Mouse (Mus musculus): ENCODE data around the gene Galnt10. TPM values are rescaled to one million over a fixed set of nuclear protein-coding genes. Genes with fewer than 3 reads are reported as not detected.
A peak's percentile ranks its signal among the peaks of the same experiment; 100 is the strongest.

Galnt10 gene
- total and polyA plus RNA-seq, 3 experiments: 0.07 to 0.85 TPM; not detected in 1

GRCm38 (mm10) chr11:57600113-57600512 lies 45.1 kb upstream of the Galnt10 start:
- dilution Hi-C loops (cut with MboI; ENCODE audit: extremely low pct_ligation_motif_present, extremely low pct_unique_long_range_greater_than_20kb, low sequenced_read_pairs) (no loop called here), in situ Hi-C loops (cut with MboI; ENCODE audit: low pct_ligation_motif_present, low pct_unique_long_range_greater_than_20kb, low sequenced_read_pairs) (loop anchor here (25.0 kb wide), 1 partner anchor 337 kb away; no protein-coding TSS in a partner anchor)
- peaks cover 89% of the 10 kb centered on the region for H3K27me3 ChIP-seq (replicated peaks)
- H3K36me3 ChIP-seq (replicated peaks in 1 of 2; ENCODE audit: control insufficient read depth in 1 of 2, insufficient read depth in 1 of 2, low read length in 1 of 2): no peaks in the 10 kb centered on the region
- no peak overlapping the region for H3K4me2 ChIP-seq (ENCODE audit: insufficient read depth, low read depth, poor library complexity, severe bottlenecking)
- TF ChIP-seq POLR2A (IDR thresholded peaks at IDR 0.05; ENCODE audit: low read depth, low read length): no peak
- H3K9ac ChIP-seq (ENCODE audit: insufficient read depth, low read depth): no peak overlapping the region
- no peak overlapping the region for H3K27ac ChIP-seq (ENCODE audit: insufficient read depth, low read depth)
- H3K79me2 ChIP-seq (replicated peaks; ENCODE audit: control insufficient read depth, extremely low read depth, insufficient read depth, poor library complexity, severe bottlenecking): no peaks in the 10 kb centered on the region
- no peak overlapping the region for H3K4me3 ChIP-seq (replicated peaks in 1 of 3; ENCODE audit: low read depth in 2 of 3, low read length in 2 of 3, poor library complexity in 1 of 3)
- no peak for DNase-seq (ENCODE audit: extremely low read depth)
- H3K9me3 ChIP-seq (replicated peaks; ENCODE audit: low read length): peaks cover 7% of the 10 kb centered on the region
- peaks cover 0 to 6% of the 10 kb centered on the region in 2 experiments; a peak in 2 of 4 replicates for H3K4me1 ChIP-seq (ENCODE audit: control insufficient read depth in 1 of 2, insufficient read depth in 2 of 2)

- H3K79me2 ChIP-seq (replicated peaks; ENCODE audit: control insufficient read depth, extremely low read depth, insufficient read depth, poor library complexity, severe bottlenecking): no peaks in the 10 kb centered on the region
- no peak for DNase-seq (ENCODE audit: extremely low read depth)
- in situ Hi-C loops (cut with MboI; ENCODE audit: low pct_ligation_motif_present, low pct_unique_long_range_greater_than_20kb, low sequenced_read_pairs) (loop anchor here (25.0 kb wide), 1 partner anchor 337 kb away; no protein-coding TSS in a partner anchor), dilution Hi-C loops (cut with MboI; ENCODE audit: extremely low pct_ligation_motif_present, extremely low pct_unique_long_range_greater_than_20kb, low sequenced_read_pairs) (no loop called here)
- peaks cover 0 to 6% of the 10 kb centered on the region in 2 experiments; a peak in 2 of 4 replicates for H3K4me1 ChIP-seq (ENCODE audit: control insufficient read depth in 1 of 2, insufficient read depth in 2 of 2)
- H3K4me3 ChIP-seq (replicated peaks in 1 of 3; ENCODE audit: low read depth in 2 of 3, low read length in 2 of 3, poor library complexity in 1 of 3): no peak overlapping the region
- peaks cover 89% of the 10 kb centered on the region for H3K27me3 ChIP-seq (replicated peaks)
- H3K9me3 ChIP-seq (replicated peaks; ENCODE audit: low read length): peaks cover 7% of the 10 kb centered on the region
- no peak overlapping the region for H3K27ac ChIP-seq (ENCODE audit: insufficient read depth, low read depth)
- no peak for TF ChIP-seq KAT2A (IDR thresholded peaks at IDR 0.05; ENCODE audit: insufficient replicate concordance, low read length)
- TF ChIP-seq MAZ (IDR thresholded peaks at IDR 0.05; ENCODE audit: low read depth, low read length): no peak
- TF ChIP-seq CHD2 (IDR thresholded peaks at IDR 0.05; ENCODE audit: low read length): no peak
- no peak overlapping the region for H3K4me2 ChIP-seq (ENCODE audit: insufficient read depth, low read depth, poor library complexity, severe bottlenecking)
- H3K9ac ChIP-seq (ENCODE audit: insufficient read depth, low read depth): no peak overlapping the region
- no peaks in the 10 kb centered on the region for H3K36me3 ChIP-seq (replicated peaks in 1 of 2; ENCODE audit: control insufficient read depth in 1 of 2, insufficient read depth in 1 of 2, low read length in 1 of 2)
These were observed 44.6 kb upstream of the Galnt10 start for GRCm38 (mm10) chr11:57600621-57601121.

- peak; percentile 19 for DNase-seq (ENCODE audit: extremely low read depth)
- Histone ChIP-seq H3K36me3 (replicated peaks in 1 of 2; ENCODE audit: control insufficient read depth in 1 of 2, insufficient read depth in 1 of 2, low read length in 1 of 2) (no peaks in the 10 kb centered on the region), H3K27ac (ENCODE audit: insufficient read depth, low read depth) (no peak overlapping the region), H3K9me3 (replicated peaks; ENCODE audit: low read length) (peaks cover 7% of the 10 kb centered on the region), H3K79me2 (replicated peaks; ENCODE audit: control insufficient read depth, extremely low read depth, insufficient read depth, poor library complexity, severe bottlenecking) (no peaks in the 10 kb centered on the region), H3K9ac (ENCODE audit: insufficient read depth, low read depth) (no peak overlapping the region), H3K27me3 (replicated peaks) (peaks cover 88% of the 10 kb centered on the region), H3K4me1 (ENCODE audit: control insufficient read depth in 1 of 2, insufficient read depth in 2 of 2) (peaks cover 0 to 6% of the 10 kb centered on the region in 2 experiments; a peak in 2 of 4 replicates), H3K4me2 (ENCODE audit: insufficient read depth, low read depth, poor library complexity, severe bottlenecking) (no peak overlapping the region), H3K4me3 (replicated peaks in 1 of 3; ENCODE audit: low read depth in 2 of 3, low read length in 2 of 3, poor library complexity in 1 of 3) (no peak overlapping the region)
- dilution Hi-C loops (cut with MboI; ENCODE audit: extremely low pct_ligation_motif_present, extremely low pct_unique_long_range_greater_than_20kb, low sequenced_read_pairs) (no loop called here), in situ Hi-C loops (cut with MboI; ENCODE audit: low pct_ligation_motif_present, low pct_unique_long_range_greater_than_20kb, low sequenced_read_pairs) (loop anchor here (25.0 kb wide), 1 partner anchor 335 kb away; no protein-coding TSS in a partner anchor)
- TF ChIP-seq MAX (IDR thresholded peaks at IDR 0.05; ENCODE audit: low read length) (peak; percentile 49; the same call in 1 of the 2 replicates), USF2 (conservative IDR thresholded peaks at IDR 0.05; ENCODE audit: low read depth, low read length) (no peak), ZC3H11A (IDR thresholded peaks at IDR 0.05; ENCODE audit: low read depth, low read length) (no peak), NELFE (IDR thresholded peaks at IDR 0.05; ENCODE audit: low read depth, low read length) (no peak), SMC3 (IDR thresholded peaks at IDR 0.05; ENCODE audit: low read depth, low read length) (no peak), ZKSCAN1 (IDR thresholded peaks at IDR 0.05; ENCODE audit: borderline replicate concordance, low read depth, low read length) (no peak), NRF1 (IDR thresholded peaks at IDR 0.05; ENCODE audit: low read depth, low read length) (no peak), CHD1 (IDR thresholded peaks at IDR 0.05; ENCODE audit: low read depth, low read length) (no peak)
These were observed 43.3 kb upstream of the Galnt10 start for GRCm38 (mm10) chr11:57601806-57602455.
